Mouse (Mus musculus): ENCODE data around the gene Per1.

- TF ChIP-seq POLR2A (IDR thresholded peaks at IDR 0.05; ENCODE audit: extremely low read depth, insufficient read depth, low read length) (no peak), CTCF (IDR thresholded peaks at IDR 0.05; ENCODE audit: extremely low read depth, insufficient read depth, low read length) (no peak)
Measured at GRCm38 (mm10) chr11:69149728-69150127, 54.7 kb downstream of the Per1 start.
